Mouse (Mus musculus) olfactory bulb, adult 2 months (tissue): ENCODE measurements around the gene Olfr1349.

ENCODE experiments used
- CTCF ChIP-seq: fragments of 200-500 bp; IDR thresholded peaks from 2 replicates; pipeline ENCODE4 v1.5.1; 2012; ENCODE audit warnings: low read depth, mild to moderate bottlenecking, low read length, moderate library complexity; ENCODE audit not compliant: insufficient read depth
- POLR2A ChIP-seq: fragments of 200-500 bp; IDR thresholded peaks from 2 replicates; pipeline ENCODE4 v1.6.1; 2012; ENCODE audit warnings: mild to moderate bottlenecking, low read depth, low read length, moderate library complexity; ENCODE audit not compliant: insufficient read depth

- TF ChIP-seq CTCF (no peak), POLR2A (no peak)
Observed at GRCm38 (mm10) chr7:6521666-6522065, 1.1 kb downstream of the Olfr1349 start.
